Mouse (Mus musculus) liver, adult 2 months (tissue): ENCODE measurements around the gene D11Wsu47e. TPM values are rescaled to one million over a fixed set of nuclear protein-coding genes. Genes with fewer than 3 reads are reported as not detected.

Experiments used
- DNase-seq: peaks from one replicate; pipeline ENCODE4 v3.0.0-alpha.2; 2011; ENCODE audit warnings: low read depth, low spot score; ENCODE audit errors: extremely low read depth
- H3K27ac ChIP-seq: fragments of 200-500 bp; replicated peaks from 2 replicates; pipeline ENCODE4 v1.5.1; 2012; ENCODE audit warnings: low read depth, mild to moderate bottlenecking, control low read depth, inconsistent platforms, low read length; ENCODE audit not compliant: insufficient read depth
- H3K27me3 ChIP-seq: fragments of 200-500 bp; 2 replicates; pipeline ENCODE4 v1.6.1; 2012; ENCODE audit warnings: mild to moderate bottlenecking, moderate library complexity, low read length, inconsistent platforms; ENCODE audit not compliant: control insufficient read depth, insufficient read depth
- H3K36me3 ChIP-seq: fragments of 200-500 bp; 2 replicates; pipeline ENCODE4 v1.6.1; 2012; ENCODE audit warnings: low read length, inconsistent platforms; ENCODE audit not compliant: control insufficient read depth, insufficient read depth
- H3K4me1 ChIP-seq: fragments of 200-500 bp; 2 replicates; pipeline ENCODE4 v1.6.1; 2011; ENCODE audit warnings: low read length; ENCODE audit not compliant: control insufficient read depth, insufficient read depth
- H3K4me3 ChIP-seq: fragments of 200-500 bp; 2 replicates; pipeline ENCODE4 v1.5.1; 2011; ENCODE audit warnings: low read depth, mild to moderate bottlenecking, control low read depth, low read length, moderate library complexity; ENCODE audit not compliant: insufficient read depth
- H3K79me2 ChIP-seq: fragments of 200-500 bp; 2 replicates; pipeline ENCODE4 v1.6.1; 2012; ENCODE audit warnings: inconsistent platforms, mild to moderate bottlenecking, low read length, moderate library complexity; ENCODE audit not compliant: control insufficient read depth, insufficient read depth
- H3K9ac ChIP-seq: fragments of 200-500 bp; 2 replicates; pipeline ENCODE4 v1.6.1; 2012; ENCODE audit warnings: low read depth, mild to moderate bottlenecking, control low read depth, inconsistent platforms, low read length
- CTCF ChIP-seq: fragments of 200-500 bp; IDR thresholded peaks from 2 replicates; pipeline ENCODE4 v1.5.1; 2011; ENCODE audit warnings: low read depth, low read length, control low read depth
- POLR2A ChIP-seq: fragments of 200-500 bp; IDR thresholded peaks from 2 replicates; pipeline ENCODE4 v1.6.1; 2011; ENCODE audit warnings: low read length, control low read depth; ENCODE audit not compliant: insufficient read depth; ENCODE audit errors: extremely low read depth
- WGBS: fragments of 180-500 bp; shearing (Covaris S2); methylation state at CpG from one replicate; pipeline ENCODE4 v1.1.7; 2018; 5-methylcytosine and 5-hydroxymethylcytosine counted together
- polyA plus RNA-seq: library from polyadenylated mRNA; depleted of rRNA; stranded (reverse); fragments of >200 nt; gene quantifications from 2 replicates; pipeline ENCODE4 v1.2.3, GENCODE M21; 2012; rRNA removed
- total RNA-seq: library from RNA; depleted of rRNA; stranded (reverse); fragments of >200 nt; gene quantifications from 2 replicates; pipeline ENCODE4 v1.2.3, GENCODE M21; 2014; rRNA removed

D11Wsu47e gene
- total RNA-seq: 4.1 and 5.0 TPM in 2 replicates
- polyA plus RNA-seq: 3.3 and 4.5 TPM in 2 replicates

DNA sequence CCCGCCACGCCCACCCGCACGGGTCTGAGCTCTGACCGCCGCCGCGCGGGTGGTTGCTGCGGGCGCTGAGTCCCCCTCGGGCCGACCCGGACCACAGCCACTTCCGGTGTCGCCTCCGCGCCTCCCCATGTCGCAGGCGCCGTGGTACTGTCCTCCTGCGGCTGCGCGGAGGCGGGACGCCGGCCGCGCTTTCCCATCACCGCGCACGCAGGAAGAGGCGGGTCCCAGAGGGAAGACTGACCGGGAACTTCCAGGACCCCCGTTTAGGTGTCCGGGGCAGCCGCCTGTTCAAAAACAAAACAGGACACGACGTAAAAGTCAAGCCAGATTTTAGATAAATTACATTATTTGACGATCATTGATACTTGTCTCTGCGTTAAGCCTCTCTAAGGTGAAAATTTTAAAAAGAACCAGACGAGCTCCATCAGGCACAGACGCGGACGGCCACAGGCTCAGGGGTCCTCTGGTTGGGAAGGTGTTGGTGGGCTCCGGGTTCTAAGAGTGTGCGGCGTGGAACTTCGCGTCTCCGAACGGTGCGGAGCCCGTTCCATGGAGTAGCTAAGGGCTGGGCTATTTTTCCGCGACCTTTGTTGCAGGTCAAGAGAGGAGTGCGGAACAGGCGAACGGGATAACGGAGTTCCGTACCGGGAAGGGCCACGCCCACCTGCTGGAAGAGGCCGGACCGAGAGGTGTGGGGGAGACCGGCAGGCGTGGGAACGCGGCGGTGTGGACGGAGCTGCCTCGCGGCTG is at the start of gene D11Wsu47e, which contains the start of gene Fam104a:
TSS of gene D11Wsu47e (plus strand) at position 456 of the 750 bp plus-strand sequence.
TSS of gene Fam104a (minus strand) at position 199 of the 750 bp plus-strand sequence.
- H3K27ac ChIP-seq: peak within 1 kb of the TSS; percentile 64
- H3K27me3 ChIP-seq: no peaks in the 10 kb centered on the region
- TF ChIP-seq CTCF (no peak), POLR2A (peak; percentile 48; the same call in 1 of the 2 replicates)
- peak within 1 kb of the TSS; percentile 88 for H3K4me3 ChIP-seq
- peak; percentile 80 for DNase-seq
- peaks cover 9% of the 10 kb centered on the region for H3K4me1 ChIP-seq
- no peaks in the 10 kb centered on the region; the same call in 1 of the 2 replicates for H3K36me3 ChIP-seq
- peak within 1 kb of the TSS; percentile 95 for H3K9ac ChIP-seq
- WGBS: under 1% methylated on average over 73 of the region's 73 CpGs
- H3K79me2 ChIP-seq: peaks cover 24% of the 10 kb centered on the region

DNA sequence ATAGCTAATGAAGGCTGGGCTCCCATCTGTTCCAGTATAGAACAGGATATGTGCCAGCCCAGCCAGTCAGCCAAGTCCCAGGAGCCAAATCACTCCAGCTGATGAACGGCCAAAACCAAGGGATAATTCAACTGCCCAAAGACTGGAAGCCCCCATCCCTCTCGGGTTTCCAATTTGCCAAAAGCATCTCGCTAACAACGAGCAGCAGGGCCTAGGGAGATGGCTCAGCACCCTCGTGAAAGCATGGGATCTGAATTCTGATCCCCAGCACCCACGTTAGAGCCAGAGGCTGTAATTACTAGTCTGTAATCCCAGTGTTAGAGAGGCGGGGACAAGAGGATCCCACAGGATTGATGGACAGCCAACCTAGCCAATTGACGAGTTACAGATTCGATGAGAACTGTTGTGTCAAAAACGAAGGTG is 49.5 kb upstream of the D11Wsu47e start:
- H3K27me3 ChIP-seq: no peaks in the 10 kb centered on the region
- H3K9ac ChIP-seq: no peak overlapping the region
- H3K79me2 ChIP-seq: no peaks in the 10 kb centered on the region
- DNase-seq: no peak
- peaks cover 8% of the 10 kb centered on the region for H3K4me1 ChIP-seq
- TF ChIP-seq POLR2A: no peak
- TF ChIP-seq CTCF: no peak
- H3K27ac ChIP-seq: no peak overlapping the region
- no peaks in the 10 kb centered on the region for H3K36me3 ChIP-seq
- no peak overlapping the region for H3K4me3 ChIP-seq
- WGBS: 91% methylated on average over 10 of the region's 10 CpGs

DNA sequence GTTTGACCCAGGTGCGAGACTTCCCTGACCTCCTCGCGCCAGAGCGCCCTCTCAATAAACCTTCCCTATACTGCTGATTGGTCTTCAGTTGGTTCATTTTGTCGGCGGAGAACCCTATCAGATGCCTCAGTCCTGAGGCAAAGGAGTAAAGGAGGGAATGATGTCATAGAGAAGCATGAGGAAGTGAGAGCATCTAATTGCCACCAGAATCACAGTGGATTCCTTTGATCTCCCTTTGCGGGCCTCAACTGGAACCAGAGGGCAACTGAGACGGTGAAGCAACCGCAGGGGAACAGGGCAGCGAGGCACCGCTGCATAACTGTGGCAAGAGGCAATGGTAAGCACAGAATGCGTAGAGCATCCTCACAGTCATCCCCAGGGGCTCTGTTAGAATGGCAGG is 45.5 kb upstream of the D11Wsu47e start:
- TF ChIP-seq POLR2A (no peak), CTCF (no peak)
- H3K4me1 ChIP-seq: no peaks in the 10 kb centered on the region
- WGBS: 96% methylated on average over 12 of the region's 12 CpGs
- no peak for DNase-seq
- H3K27ac ChIP-seq: no peak overlapping the region
- no peaks in the 10 kb centered on the region for H3K27me3 ChIP-seq
- no peak overlapping the region for H3K4me3 ChIP-seq
- H3K79me2 ChIP-seq: no peaks in the 10 kb centered on the region
- no peak overlapping the region for H3K9ac ChIP-seq
- H3K36me3 ChIP-seq: no peaks in the 10 kb centered on the region

DNA sequence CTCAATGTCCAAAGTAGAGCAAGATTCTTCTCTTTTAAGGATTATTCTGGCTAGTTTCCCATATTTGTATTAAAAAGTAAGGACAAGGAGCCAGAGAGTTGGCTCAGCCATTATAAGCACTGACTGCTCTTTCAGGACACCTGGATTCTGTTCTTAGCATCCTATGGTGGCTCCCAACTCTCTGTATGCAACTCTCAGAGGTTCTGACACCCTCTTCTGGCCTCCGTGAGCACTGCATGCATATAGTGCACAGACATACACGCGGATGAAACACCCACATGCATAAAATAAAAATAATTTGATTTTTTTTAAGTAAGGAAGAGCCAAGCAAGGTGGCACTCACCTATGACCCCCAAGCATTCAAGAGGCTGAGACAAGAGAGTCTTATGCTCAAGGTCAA is 39.0 kb upstream of the D11Wsu47e start:
- no peak for TF ChIP-seq POLR2A
- no peak for TF ChIP-seq CTCF

DNA sequence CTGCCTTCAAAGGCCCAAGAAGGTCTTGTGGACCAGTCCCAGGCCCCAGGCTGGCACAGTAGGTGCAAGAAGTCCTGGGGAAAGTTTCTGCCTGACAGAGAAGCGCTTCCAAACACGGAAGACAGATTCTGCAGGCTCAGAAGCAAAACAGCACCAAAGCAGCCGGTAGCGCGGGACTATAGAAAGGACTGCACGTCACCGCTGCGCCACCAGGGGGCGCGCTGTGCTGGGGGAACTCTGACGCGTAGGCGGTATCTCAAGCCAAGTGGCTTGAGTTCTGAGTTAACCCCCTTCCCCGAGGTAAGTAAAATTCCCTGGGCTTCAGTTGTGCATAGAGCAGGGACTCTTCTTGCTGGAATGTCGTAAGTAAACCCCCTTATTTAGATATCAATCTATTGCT is 36.1 kb upstream of the D11Wsu47e start:
- Histone ChIP-seq H3K27me3 (no peaks in the 10 kb centered on the region), H3K9ac (no peak overlapping the region), H3K4me3 (no peak overlapping the region), H3K27ac (no peak overlapping the region), H3K36me3 (0 out of 2 replicates have a peak, but pooled peaks cover 4% of the 10 kb centered on the region), H3K79me2 (no peaks in the 10 kb centered on the region), H3K4me1 (peaks cover 7% of the 10 kb centered on the region; the same call in 1 of the 2 replicates)
- TF ChIP-seq CTCF (peak; percentile 96), POLR2A (no peak)
- no peak for DNase-seq
- 4% methylated on average over 15 of the region's 15 CpGs for WGBS

More for the DNA sequence above, 39.0 kb upstream of the D11Wsu47e start:
- WGBS: 92% methylated on average over 3 of the region's 3 CpGs
- Histone ChIP-seq H3K36me3 (no peaks in the 10 kb centered on the region), H3K4me3 (no peak overlapping the region), H3K79me2 (no peaks in the 10 kb centered on the region), H3K27ac (no peak overlapping the region), H3K27me3 (no peaks in the 10 kb centered on the region), H3K4me1 (peaks cover 3% of the 10 kb centered on the region; the same call in 1 of the 2 replicates), H3K9ac (no peak overlapping the region)
- DNase-seq: no peak
